Mouse (Mus musculus) cerebellum, postnatal 10 days (tissue): ENCODE measurements around the gene Fstl4.

ENCODE experiments used
- DNase-seq, 2 experiments: peaks; one replicate each; pipeline ENCODE4 v3.0.0; 2021; ENCODE audit warnings: mixed read lengths in 2 of 2

The Fstl4 gene

GRCm38 (mm10) chr11:52915648-52916047 is 151.2 kb downstream of the Fstl4 start:
- DNase-seq: no peak

- DNase-seq: peak; percentile 83 to 87
Observed at GRCm38 (mm10) chr11:52919231-52919960, 155.0 kb downstream of the Fstl4 start.

DNA sequence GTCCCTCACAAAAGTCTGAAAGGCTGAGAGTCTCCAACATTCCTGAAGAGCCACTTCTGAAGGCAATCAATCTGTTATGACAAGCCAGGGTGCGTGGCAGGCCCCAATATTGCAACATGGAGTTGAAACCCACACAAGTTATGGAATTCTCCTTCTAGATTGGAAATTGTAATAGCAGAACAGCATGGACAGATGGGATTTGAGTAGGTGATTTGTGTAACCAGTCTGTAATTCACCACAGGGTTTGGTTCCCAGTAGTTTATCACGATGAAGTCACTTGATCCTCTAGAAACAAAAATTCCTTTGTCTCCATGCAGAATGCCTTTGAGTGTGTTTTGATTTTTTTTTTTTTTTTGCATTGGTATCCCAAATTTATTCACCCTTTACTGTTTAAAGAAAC is 159.8 kb downstream of the Fstl4 start:
- no peak for DNase-seq

- DNase-seq: peak in 1 of 2 experiments; percentile 26
Observed at GRCm38 (mm10) chr11:52928321-52928720, 163.9 kb downstream of the Fstl4 start.

GRCm38 (mm10) chr11:52939336-52940070 is 175.1 kb downstream of the Fstl4 start:
- peak; percentile 57 to 66 for DNase-seq

GRCm38 (mm10) chr11:52942967-52943366 is 178.5 kb downstream of the Fstl4 start:
- no peak for DNase-seq

DNA sequence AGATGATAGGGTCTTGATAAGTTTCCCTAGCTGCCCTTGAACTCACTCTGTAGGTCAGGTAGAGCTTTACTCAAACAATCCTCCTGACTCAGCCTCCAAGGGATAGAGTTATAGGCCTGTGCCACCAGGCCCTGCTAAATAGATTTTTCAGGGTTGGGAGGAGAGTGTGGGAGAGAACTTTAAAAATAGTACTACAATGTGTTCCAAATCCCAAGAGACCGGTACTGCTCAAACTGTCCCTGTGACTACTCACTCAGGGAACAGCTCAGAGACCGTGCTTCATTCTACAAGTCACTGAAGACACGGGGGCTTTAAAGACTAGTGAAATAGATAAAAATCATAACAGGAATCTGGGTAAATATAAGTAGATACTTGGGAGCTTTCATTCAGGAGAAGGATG is 190.6 kb downstream of the Fstl4 start:
- DNase-seq: no peak

- DNase-seq: no peak
Observed at GRCm38 (mm10) chr11:52968809-52969208, 204.4 kb downstream of the Fstl4 start.

- peak; percentile 22 to 33 for DNase-seq
Observed at GRCm38 (mm10) chr11:52970396-52970795, 206.0 kb downstream of the Fstl4 start.

GRCm38 (mm10) chr11:52986986-52987385 is 222.6 kb downstream of the Fstl4 start:
- no peak for DNase-seq

DNA sequence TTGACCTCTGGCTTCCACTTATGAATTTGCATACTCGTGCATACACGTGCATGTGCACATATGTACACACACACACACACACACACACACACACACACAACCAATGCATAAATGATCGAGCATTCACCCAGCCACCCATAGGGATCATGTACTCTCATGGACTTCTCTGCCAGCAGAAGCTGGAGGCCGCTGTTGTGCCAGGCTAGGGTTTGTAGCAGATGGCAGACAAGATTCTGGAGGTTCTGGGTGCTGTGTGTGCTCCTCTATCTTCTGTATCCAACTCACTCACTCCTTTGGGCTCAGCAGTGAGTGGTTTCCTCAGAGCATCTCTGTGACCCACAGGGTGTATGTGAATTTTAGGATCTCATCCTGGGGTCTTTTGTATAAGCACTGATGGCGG is 230.3 kb downstream of the Fstl4 start:
- DNase-seq: peak in 1 of 2 experiments; percentile 40

GRCm38 (mm10) chr11:52996434-52997093 is 232.1 kb downstream of the Fstl4 start:
- no peak for DNase-seq

GRCm38 (mm10) chr11:52997421-52997820 is 233.0 kb downstream of the Fstl4 start:
- DNase-seq: no peak

GRCm38 (mm10) chr11:53000226-53000625 is 235.8 kb downstream of the Fstl4 start:
- DNase-seq: no peak

- DNase-seq: peak in 1 of 2 experiments; percentile 43
Observed at GRCm38 (mm10) chr11:53003361-53003760, 238.9 kb downstream of the Fstl4 start.

GRCm38 (mm10) chr11:53003811-53004210 is 239.4 kb downstream of the Fstl4 start:
- peak in 1 of 2 experiments; percentile 6 for DNase-seq

- no peak for DNase-seq
Observed at GRCm38 (mm10) chr11:53009597-53009996, 245.2 kb downstream of the Fstl4 start.

GRCm38 (mm10) chr11:53011996-53012505 is 247.6 kb downstream of the Fstl4 start:
- peak in 1 of 2 experiments; percentile 24 for DNase-seq

- DNase-seq: peak; percentile 65 to 80
Observed at GRCm38 (mm10) chr11:53013906-53014305, 249.5 kb downstream of the Fstl4 start.

GRCm38 (mm10) chr11:53016358-53017021 is 252.1 kb downstream of the Fstl4 start:
- DNase-seq: no peak

GRCm38 (mm10) chr11:53019509-53019908 is 255.1 kb downstream of the Fstl4 start:
- no peak for DNase-seq

- no peak for DNase-seq
Observed at GRCm38 (mm10) chr11:53024403-53024802, 260.0 kb downstream of the Fstl4 start.

DNA sequence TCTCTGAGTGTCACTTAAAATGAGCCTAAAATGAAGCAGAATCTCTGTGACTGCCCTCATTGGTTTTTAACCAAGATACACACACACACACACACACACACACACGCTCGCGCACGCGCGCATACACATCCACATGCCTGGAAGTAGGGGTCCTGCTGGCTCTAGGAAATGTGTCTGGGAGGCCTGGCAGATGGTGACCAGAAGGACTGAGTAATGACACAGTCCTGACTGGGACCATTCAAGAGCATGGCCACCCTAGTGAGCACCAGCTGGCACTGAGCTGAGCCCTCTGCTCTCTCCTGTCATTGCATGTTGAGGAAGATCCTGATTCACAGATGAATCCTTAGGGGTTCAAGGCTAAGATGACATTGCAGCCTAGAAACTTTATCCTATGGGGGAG is 261.3 kb downstream of the Fstl4 start:
- peak; percentile 88 to 94 for DNase-seq
